Mouse (Mus musculus) thymus, adult 2 months (tissue): ENCODE measurements at regions not wholly inside any gene's neighbourhood (a gene's known extent, or its start where the extent isn't known, plus 50 kb on each side); places are given as distances from the start of the nearest gene placed in this dataset.

Experiments used
- DNase-seq: peaks from one replicate; pipeline ENCODE4 v3.0.0; 2021
- H3K27ac ChIP-seq: fragments of 200-500 bp; 2 replicates; pipeline ENCODE4 v1.5.1; 2012; ENCODE audit warnings: low read length, control low read depth; ENCODE audit not compliant: control insufficient read depth, insufficient read depth
- H3K27me3 ChIP-seq: fragments of 200-500 bp; 2 replicates; pipeline ENCODE4 v1.6.1; 2012; ENCODE audit warnings: mild to moderate bottlenecking, low read length, moderate library complexity, mixed read lengths; ENCODE audit not compliant: control insufficient read depth, insufficient read depth
- H3K36me3 ChIP-seq: fragments of 200-500 bp; 2 replicates; pipeline ENCODE4 v1.6.1; 2012; ENCODE audit warnings: mild to moderate bottlenecking, low read length, moderate library complexity; ENCODE audit not compliant: control insufficient read depth, insufficient read depth
- H3K4me1 ChIP-seq: fragments of 200-500 bp; replicated peaks from 2 replicates; pipeline ENCODE4 v1.6.1; 2012; ENCODE audit warnings: low read length; ENCODE audit not compliant: control insufficient read depth, insufficient read depth
- H3K4me3 ChIP-seq: fragments of 200-500 bp; 2 replicates; pipeline ENCODE4 v1.5.1; 2012; ENCODE audit warnings: mild to moderate bottlenecking, low read length, control low read depth, moderate library complexity; ENCODE audit not compliant: control insufficient read depth, insufficient read depth
- CTCF ChIP-seq: fragments of 200-500 bp; IDR thresholded peaks from 2 replicates; pipeline ENCODE4 v1.5.1; 2012; ENCODE audit warnings: mild to moderate bottlenecking, control low read depth, low read length, moderate library complexity, borderline replicate concordance; ENCODE audit not compliant: control insufficient read depth, poor library complexity, insufficient read depth; ENCODE audit errors: extremely low read depth
- POLR2A ChIP-seq: fragments of 200-500 bp; IDR thresholded peaks from 2 replicates; pipeline ENCODE4 v1.6.1; 2012; ENCODE audit warnings: mild to moderate bottlenecking, low read length, control low read depth, moderate library complexity; ENCODE audit not compliant: control insufficient read depth, poor library complexity, insufficient read depth; ENCODE audit errors: extremely low read depth
- WGBS: fragments of 180-500 bp; shearing (Covaris S2); methylation state at CpG from one replicate; pipeline ENCODE4 v1.1.7; 2018; 5-methylcytosine and 5-hydroxymethylcytosine counted together

- H3K27me3 ChIP-seq: no peaks in the 10 kb centered on the region
- H3K27ac ChIP-seq: no peak overlapping the region
- WGBS: 53% methylated on average over 3 of the region's 3 CpGs
- no peaks in the 10 kb centered on the region for H3K4me1 ChIP-seq
- DNase-seq: no peak
- H3K36me3 ChIP-seq: no peaks in the 10 kb centered on the region
- no peak overlapping the region for H3K4me3 ChIP-seq
- no peak for TF ChIP-seq POLR2A
- no peak for TF ChIP-seq CTCF
Measured at GRCm38 (mm10) chr12:58901931-58902330, 109.9 kb downstream of the Sec23a start.

GRCm38 (mm10) chr12:58875808-58876207 lies 136.0 kb downstream of the Sec23a start:
- Histone ChIP-seq H3K4me1 (no peaks in the 10 kb centered on the region), H3K27ac (no peak overlapping the region), H3K36me3 (no peaks in the 10 kb centered on the region), H3K4me3 (no peak overlapping the region), H3K27me3 (no peaks in the 10 kb centered on the region)
- no peak for DNase-seq
- 80% methylated on average over 2 of the region's 2 CpGs for WGBS
- no peak for TF ChIP-seq CTCF
- no peak for TF ChIP-seq POLR2A

GRCm38 (mm10) chr12:58872465-58872864 lies 139.4 kb downstream of the Sec23a start:
- no peak for DNase-seq
- Histone ChIP-seq H3K36me3 (no peaks in the 10 kb centered on the region), H3K4me3 (no peak overlapping the region), H3K27ac (no peak overlapping the region), H3K27me3 (no peaks in the 10 kb centered on the region), H3K4me1 (no peaks in the 10 kb centered on the region)
- no peak for TF ChIP-seq POLR2A
- no peak for TF ChIP-seq CTCF

GRCm38 (mm10) chr12:58856498-58856897 lies 155.3 kb downstream of the Sec23a start:
- 86% methylated on average over 2 of the region's 2 CpGs for WGBS
- TF ChIP-seq POLR2A: no peak
- no peak for TF ChIP-seq CTCF
- Histone ChIP-seq H3K36me3 (no peaks in the 10 kb centered on the region), H3K27ac (no peak overlapping the region), H3K4me3 (no peak overlapping the region), H3K4me1 (no peaks in the 10 kb centered on the region), H3K27me3 (no peaks in the 10 kb centered on the region)
- no peak for DNase-seq

GRCm38 (mm10) chr12:58851677-58852385 lies 160.0 kb downstream of the Sec23a start:
- Histone ChIP-seq H3K4me3 (no peak overlapping the region), H3K4me1 (no peaks in the 10 kb centered on the region), H3K27me3 (no peaks in the 10 kb centered on the region), H3K27ac (no peak overlapping the region), H3K36me3 (no peaks in the 10 kb centered on the region)
- no peak for DNase-seq
- 88% methylated on average over 6 of the region's 6 CpGs for WGBS
- TF ChIP-seq POLR2A (no peak), CTCF (no peak)

GRCm38 (mm10) chr12:58829656-58830055 lies 182.2 kb downstream of the Sec23a start:
- Histone ChIP-seq H3K27me3 (no peaks in the 10 kb centered on the region), H3K4me3 (no peak overlapping the region), H3K27ac (no peak overlapping the region), H3K36me3 (no peaks in the 10 kb centered on the region), H3K4me1 (no peaks in the 10 kb centered on the region)
- no peak for DNase-seq
- TF ChIP-seq CTCF (no peak), POLR2A (no peak)
- WGBS: 85% methylated on average over 1 of the region's 1 CpGs

- Histone ChIP-seq H3K4me3 (no peak overlapping the region), H3K36me3 (no peaks in the 10 kb centered on the region), H3K4me1 (no peaks in the 10 kb centered on the region), H3K27me3 (no peaks in the 10 kb centered on the region), H3K27ac (no peak overlapping the region)
- no peak for DNase-seq
- TF ChIP-seq POLR2A (no peak), CTCF (no peak)
Measured at GRCm38 (mm10) chr12:58827864-58828263, 184.0 kb downstream of the Sec23a start.
